Comparison of ENCODE assay signal across 7 mouse cellular contexts in the genomic region with DNA sequence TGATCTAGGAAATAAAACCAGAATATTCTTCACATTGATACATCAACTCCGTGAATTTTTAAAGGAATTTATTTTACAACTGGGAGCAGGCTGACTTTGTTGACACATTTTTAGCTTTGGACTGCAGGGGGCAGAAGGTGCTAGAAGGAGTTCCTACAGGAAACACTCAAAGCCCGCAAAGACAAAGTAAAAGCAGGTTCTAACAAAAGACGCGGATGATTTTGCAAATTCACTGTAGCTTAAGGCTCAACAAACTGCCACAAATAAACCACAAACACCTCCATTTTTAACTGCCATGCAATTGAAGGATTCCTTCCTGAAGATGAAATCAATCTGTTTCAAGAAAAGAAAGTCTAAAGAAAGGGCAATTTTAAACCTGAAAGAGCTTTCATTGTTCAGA. TPM values are rescaled to one million over a fixed set of nuclear protein-coding genes. Genes with fewer than 3 reads are reported as not detected.
A peak's percentile ranks its signal among the peaks of the same experiment; 100 is the strongest.
DNase-seq lines count a peak whose midpoint lies in the region; ATAC-seq and TF ChIP-seq lines count a peak whose summit lies in the region.

No protein-coding gene starts in this region.

- H3K4me1 ChIP-seq in lung, embryonic 15.5 days = peaks cover 40% of the 10 kb centered on the region
- peaks cover 24% of the 10 kb centered on the region for H3K4me1 ChIP-seq in small intestine, adult 2 months (ENCODE audit: control insufficient read depth, insufficient read depth, insufficient read length, low read length)

- peak; percentile 17 for ATAC-seq in CD4-positive, CD25-positive, alpha-beta regulatory T cell, adult 4 months
- no peak for ATAC-seq in lung, embryonic 15.5 days (ENCODE audit: borderline replicate concordance, extremely low read depth, low FRiP score, low TSS enrichment)

- H3K9ac ChIP-seq in lung, embryonic 15.5 days = peak overlapping the region; percentile 11; the same call in 1 of the 2 replicates

- no peak overlapping the region for H3K4me3 ChIP-seq in lung, embryonic 15.5 days
- H3K4me3 ChIP-seq in small intestine, adult 2 months (ENCODE audit: low read depth, low read length) = no peak overlapping the region

- TF ChIP-seq CTCF in small intestine, adult 2 months (IDR thresholded peaks at IDR 0.05; ENCODE audit: extremely low read depth, insufficient read length, insufficient replicate concordance, low read depth, low read length) = no peak

- peak overlapping the region; percentile 94 for H3K4me2 ChIP-seq in lung, embryonic 15.5 days

- under 1% methylated on average over 4 of the region's 4 CpGs for WGBS in lung, embryonic 15.5 days
- under 1% methylated on average over 4 of the region's 4 CpGs for WGBS in small intestine, adult 2 months

- TF ChIP-seq POLR2A in small intestine, adult 2 months (IDR thresholded peaks at IDR 0.05; ENCODE audit: low read depth, low read length) = no peak

- H3K36me3 ChIP-seq in lung, embryonic 15.5 days = peaks cover 30% of the 10 kb centered on the region
- peaks cover 9% of the 10 kb centered on the region for H3K36me3 ChIP-seq in small intestine, adult 2 months (ENCODE audit: control insufficient read depth, insufficient read depth, low read length)

- no peak overlapping the region for H3K27ac ChIP-seq in lung, embryonic 15.5 days
- H3K27ac ChIP-seq in small intestine, adult 2 months (ENCODE audit: insufficient read depth, low read depth, low read length) = peak overlapping the region; percentile 51; the same call in 1 of the 2 replicates

- peak; percentile 55 for DNase-seq in Muller cell, postnatal 12 days (ENCODE audit: inconsistent ontology term)
- peak; percentile 63 for DNase-seq in heart, adult 8-10 months (ENCODE audit: low spot score)
- DNase-seq in kidney, adult 18-20 months = peak; percentile 46
- DNase-seq in layer of hippocampus, adult 8-10 months (ENCODE audit: low spot score in 2 of 2) = no peak

- H3K27me3 ChIP-seq in lung, embryonic 15.5 days = no peaks in the 10 kb centered on the region
- H3K27me3 ChIP-seq in small intestine, adult 2 months (ENCODE audit: control insufficient read depth, insufficient read depth, low read length) = no peaks in the 10 kb centered on the region

- H3K9me3 ChIP-seq in lung, embryonic 15.5 days = no peaks in the 10 kb centered on the region

RNA-seq across cellular contexts. Expression of a gene that starts 6.3 kb away (rescaled TPM):
- 10 to 100 TPM; 57.4 to 72.4 TPM for polyA plus RNA-seq in CD4-positive, CD25-positive, alpha-beta regulatory T cell, adult 4 months (2017; shearing (Covaris generic))
- 1 to 10 TPM; 2.8 to 4.8 (median 3.9) TPM for total RNA-seq in heart, adult 8-10 months (2022)
- 63.6 and 72.3 TPM in 2 replicates for polyA plus RNA-seq in lung, embryonic 15.5 days (2015; fragmentation: Nextera tagmentation; extraction: Ambion mirVana)
- 10.9 and 26.4 TPM in 2 replicates for polyA plus RNA-seq in small intestine, adult 2 months (2012; rRNA removed)
- 1 to 10 TPM; 1.8 to 9.1 (median 5.3) TPM for total RNA-seq in layer of hippocampus, adult 8-10 months (2022)

Comparison
In these comparisons a context has a peak if more than half of its experiments do, and no peak if none do; other contexts are left out.
1. DNase-seq: peak in Muller cell, postnatal 12 days (single experiment), heart, adult 8-10 months (single experiment) and kidney, adult 18-20 months (single experiment); none in layer of hippocampus, adult 8-10 months (0 of 2).